Mouse (Mus musculus) bone marrow macrophage, adult 2 months (primary cell): Measurements from ENCODE around the gene Cep104.

ENCODE experiments used
- CTCF ChIP-seq: IDR thresholded peaks from 2 replicates; pipeline ENCODE4 v1.5.1; 2012; ENCODE audit warnings: low read depth, mild to moderate bottlenecking, low read length, moderate library complexity
- POLR2A ChIP-seq: IDR thresholded peaks from 2 replicates; pipeline ENCODE4 v1.6.1; 2012; ENCODE audit warnings: mild to moderate bottlenecking, low read depth, low read length, borderline replicate concordance

DNA sequence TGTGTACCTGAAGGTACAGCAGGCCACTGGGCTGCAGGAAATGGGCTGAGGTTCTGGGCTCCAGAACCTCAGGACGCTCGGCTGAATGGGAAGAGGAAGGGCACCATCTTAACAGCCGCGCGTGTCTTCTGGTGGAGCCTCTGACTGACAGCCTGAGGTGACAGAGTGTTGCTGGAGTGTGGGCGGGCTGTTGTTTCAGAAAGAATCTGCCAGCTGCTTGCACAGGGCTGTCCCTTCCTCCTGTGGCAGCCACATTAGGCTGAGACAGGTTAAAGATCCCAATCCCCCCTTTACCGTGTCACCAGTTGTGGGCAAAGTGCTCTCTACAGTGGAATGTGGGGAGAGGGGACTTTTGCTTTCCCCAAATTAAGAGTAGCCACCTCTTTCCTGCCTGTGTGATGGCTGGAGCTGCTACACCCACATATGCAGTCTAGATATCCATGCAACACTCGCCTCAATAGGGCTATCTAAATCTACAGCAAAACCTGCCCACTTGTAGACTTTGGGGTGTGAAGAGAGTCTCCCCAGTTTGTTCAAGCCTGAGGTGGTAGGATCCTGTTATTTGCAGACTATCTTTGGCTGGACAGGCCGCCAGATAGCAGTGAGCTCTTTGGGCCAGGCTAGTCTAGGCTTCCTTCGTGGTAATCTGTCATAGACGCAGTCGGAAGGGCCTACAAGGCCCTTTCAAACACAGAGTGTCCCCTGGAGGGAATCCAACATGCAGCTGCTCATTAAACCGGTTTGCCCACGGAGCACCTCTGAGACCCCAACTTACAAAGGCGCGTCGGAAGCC, 49.9 kb downstream of the Cep104 start:
- no peak for TF ChIP-seq POLR2A
- no peak for TF ChIP-seq CTCF
